Mouse (Mus musculus) thymus, adult 2 months (tissue): ENCODE measurements around the gene Gm266.

ENCODE experiments used
- CTCF ChIP-seq: fragments of 200-500 bp; IDR thresholded peaks from 2 replicates; pipeline ENCODE4 v1.5.1; 2012; ENCODE audit warnings: mild to moderate bottlenecking, control low read depth, low read length, moderate library complexity, borderline replicate concordance; ENCODE audit not compliant: control insufficient read depth, poor library complexity, insufficient read depth; ENCODE audit errors: extremely low read depth
- POLR2A ChIP-seq: fragments of 200-500 bp; IDR thresholded peaks from 2 replicates; pipeline ENCODE4 v1.6.1; 2012; ENCODE audit warnings: mild to moderate bottlenecking, low read length, control low read depth, moderate library complexity; ENCODE audit not compliant: control insufficient read depth, poor library complexity, insufficient read depth; ENCODE audit errors: extremely low read depth

GRCm38 (mm10) chr12:111451561-111451960 lies 34.1 kb downstream of the Gm266 start:
- no peak for TF ChIP-seq CTCF
- no peak for TF ChIP-seq POLR2A
